Mouse (Mus musculus): Measurements from ENCODE around the gene Mical3.

Mical3 gene

DNA sequence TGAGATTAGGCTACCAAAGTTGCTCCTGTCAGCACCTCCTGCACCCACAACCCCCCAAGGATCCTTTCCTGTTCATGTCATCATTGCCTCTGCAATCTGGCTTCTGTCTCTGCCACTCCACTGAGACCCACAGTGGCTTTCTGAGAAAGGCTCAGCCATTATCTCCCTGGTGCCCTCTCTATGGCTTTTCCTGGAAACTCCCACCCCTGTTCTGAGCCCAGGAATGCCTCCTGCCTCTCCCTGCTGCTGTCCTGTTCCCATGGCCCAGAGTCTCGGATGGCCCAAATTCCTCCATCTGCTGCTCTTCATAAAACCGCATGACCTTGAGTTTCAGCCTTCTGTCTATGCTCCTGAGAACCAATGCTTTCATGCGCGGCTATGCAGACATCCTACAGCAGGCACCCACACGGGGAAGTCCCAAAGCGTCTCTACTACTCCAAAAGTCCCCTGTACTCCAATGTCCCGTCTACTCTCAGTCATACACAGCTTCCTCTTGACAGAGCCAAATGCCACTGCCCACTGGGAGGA, 77.2 kb downstream of the Mical3 start:
- DNase-seq (ENCODE audit: low spot score in 2 of 2) = no peak

DNA sequence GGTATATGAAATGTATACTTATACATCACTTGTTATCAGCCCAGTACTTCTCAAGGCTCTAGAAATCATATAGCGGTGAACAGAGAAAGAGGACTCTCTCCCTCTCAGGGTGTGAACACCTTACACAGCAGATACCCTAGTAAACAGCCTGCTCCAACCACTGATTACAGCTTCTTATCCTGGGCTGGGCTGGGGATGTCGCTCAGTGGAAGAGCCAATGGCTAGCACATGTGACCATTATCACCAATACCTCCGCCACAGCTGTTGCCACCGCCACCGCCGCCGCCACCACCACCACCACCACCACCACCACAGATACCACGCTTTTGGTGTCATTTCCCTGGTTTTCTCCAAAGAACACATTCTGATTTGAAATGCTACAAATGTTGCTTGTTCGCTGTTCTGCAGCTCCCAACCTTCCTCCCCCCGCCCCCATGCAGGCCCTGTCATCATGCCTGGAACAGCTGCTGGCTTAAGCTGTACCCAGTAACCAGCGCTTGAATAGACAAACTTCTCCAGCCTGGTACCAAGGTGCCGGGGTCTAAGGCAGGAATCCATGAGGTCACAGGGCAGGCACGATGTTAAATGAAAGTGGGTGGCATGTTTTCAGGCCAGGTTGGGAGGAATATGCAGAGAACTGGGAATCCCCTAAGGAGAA, 78.7 kb downstream of the Mical3 start:
- no peak for DNase-seq (ENCODE audit: low spot score in 2 of 2)

DNA sequence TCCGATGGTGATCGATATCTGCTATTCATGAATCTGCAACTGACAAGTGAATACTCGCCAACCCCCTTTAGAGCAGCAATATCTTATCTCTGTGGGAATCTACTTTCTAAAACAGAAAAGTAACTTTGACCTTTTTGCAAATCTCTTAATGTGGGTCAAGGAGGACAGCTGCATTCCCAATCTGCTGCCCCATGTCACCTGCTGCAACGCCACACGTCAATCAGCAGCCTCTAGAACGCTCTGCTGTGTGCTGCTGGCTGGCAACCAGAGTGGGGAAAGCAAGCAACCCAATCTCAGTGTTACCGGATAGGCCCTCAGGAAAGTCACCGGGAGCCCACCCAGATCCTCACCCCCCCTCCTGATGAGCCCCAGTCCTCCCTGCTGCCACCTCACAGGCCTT, 79.4 kb downstream of the Mical3 start:
- DNase-seq (ENCODE audit: low spot score in 2 of 2) = no peak

DNA sequence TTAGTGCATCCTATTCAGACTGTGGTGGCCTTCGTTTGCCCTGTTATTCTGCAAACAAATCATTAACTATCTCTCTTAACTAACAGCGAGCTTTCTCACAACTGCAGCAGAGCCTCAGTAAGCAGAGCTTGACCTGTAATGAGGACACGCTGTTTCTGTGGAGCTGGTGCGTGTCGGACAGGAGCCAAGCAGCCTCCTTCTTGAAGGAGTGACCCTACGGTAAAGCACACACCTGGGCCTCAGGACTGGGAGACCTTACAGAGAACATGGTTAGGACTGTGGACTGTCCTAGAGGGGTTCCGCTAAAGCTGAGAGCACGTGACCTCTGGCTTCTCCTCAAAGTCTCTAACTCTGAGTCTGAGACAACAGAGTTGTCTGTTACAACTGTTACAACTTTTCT, 82.1 kb downstream of the Mical3 start:
- no peak for DNase-seq (ENCODE audit: low spot score in 2 of 2)

DNA sequence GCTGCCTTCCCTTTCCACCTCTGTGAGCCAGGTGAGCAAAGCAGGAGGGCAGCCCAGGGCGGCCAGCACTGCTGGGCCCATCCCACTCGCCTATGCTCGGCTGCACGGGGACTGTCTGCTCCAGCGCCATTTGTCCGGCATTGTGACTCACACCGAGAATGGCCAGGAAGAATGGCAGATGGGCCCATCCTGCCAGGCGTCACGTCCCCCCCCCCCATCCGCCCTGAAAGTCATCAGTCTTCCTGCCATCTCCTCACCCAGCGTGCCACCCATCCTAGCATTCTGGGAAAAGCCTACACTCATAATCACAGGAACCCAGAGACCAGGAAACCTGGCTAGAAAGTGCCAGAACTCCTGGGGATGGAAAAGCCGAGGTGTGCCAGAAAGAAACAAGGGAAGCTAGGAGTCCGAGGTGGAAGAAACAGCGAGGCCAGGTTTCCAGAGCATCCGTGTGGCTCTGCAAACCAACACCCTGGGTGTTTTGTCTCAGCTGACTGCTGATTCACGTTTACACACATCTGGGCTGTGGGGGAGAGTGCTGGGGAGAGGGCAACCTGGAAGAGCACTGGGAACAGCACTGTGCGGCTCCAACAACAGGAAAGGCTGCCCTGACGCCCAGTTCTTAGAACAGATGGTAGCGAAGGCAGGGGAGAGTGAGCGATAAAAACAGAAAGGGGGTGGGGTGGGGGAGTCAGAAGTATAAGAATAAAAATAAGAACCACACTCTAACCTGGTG, 85.3 kb downstream of the Mical3 start:
- no peak for DNase-seq (ENCODE audit: low spot score in 2 of 2)

DNA sequence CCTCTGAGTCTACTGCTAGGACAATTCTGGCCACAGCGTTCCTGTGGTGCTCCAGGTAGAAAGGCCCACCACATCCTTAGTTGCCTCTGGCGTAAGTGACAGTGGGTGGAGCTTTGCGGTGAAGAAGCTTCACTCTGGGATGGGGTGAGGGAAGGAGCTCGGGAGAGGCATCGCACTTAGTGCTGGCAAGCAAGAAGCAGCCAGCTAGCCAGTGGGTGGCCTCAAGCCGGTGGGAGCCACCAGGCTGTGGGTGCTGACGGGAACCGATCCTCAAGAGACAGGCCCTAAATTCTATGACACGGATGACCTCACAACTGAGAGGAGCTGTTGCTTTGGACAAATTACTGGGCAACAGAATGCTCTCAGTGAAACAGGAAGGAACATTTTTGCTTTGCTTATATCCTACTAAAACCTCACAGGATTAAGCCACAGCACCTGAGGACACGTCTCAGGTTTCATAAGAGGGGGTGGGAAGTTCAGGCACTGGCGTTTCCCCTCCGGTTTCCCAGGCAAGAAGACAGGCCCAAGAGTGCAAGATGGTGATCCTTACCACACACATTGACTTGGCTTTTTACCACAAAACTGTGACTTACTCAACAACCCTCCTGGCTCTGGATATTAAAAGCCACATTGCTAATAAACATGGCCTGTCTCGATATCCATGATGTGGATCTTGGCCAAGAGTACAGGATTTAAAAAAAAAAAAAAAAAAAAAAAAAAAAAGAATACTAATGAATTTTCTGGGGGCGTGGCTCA, 87.2 kb downstream of the Mical3 start:
- no peak for DNase-seq (ENCODE audit: low spot score in 2 of 2)

DNA sequence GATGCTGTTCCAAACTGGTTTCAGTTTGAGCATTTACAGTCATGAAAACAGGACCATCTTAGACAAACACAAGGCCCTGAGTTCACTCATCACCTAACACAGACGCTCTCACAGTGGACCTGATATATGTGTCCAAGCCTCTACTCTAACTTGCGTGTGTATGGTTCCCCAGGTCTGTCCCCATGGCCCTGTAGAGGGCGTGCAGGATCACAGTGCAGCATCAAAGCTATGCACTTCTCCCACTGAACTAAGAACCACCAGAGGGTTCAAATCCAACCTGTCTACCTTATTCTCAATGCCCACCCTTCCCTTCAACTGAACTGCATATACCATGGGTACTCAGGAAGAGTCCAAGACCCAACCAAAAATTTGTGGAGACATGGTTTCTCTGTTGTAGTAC, 91.1 kb downstream of the Mical3 start:
- no peak for DNase-seq (ENCODE audit: low spot score in 2 of 2)

DNA sequence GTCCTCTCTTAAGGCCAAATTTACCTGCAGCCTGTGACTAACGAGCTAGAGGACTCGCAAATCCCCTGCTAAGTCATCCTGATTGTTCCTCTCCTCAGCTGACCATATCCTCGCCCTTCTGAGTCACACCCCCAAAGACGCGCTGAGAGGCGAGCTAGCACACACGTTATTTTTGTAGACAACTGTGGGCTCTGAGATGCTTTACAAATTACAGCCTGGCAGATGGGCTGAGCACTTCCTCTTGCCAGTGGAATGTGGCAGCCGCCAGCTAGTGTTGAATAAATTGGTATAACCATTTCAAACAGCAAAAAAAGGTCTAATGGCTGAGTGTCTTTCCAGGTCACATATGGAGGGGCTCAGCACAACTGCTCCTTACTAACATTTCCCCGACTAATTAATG, 91.5 kb downstream of the Mical3 start:
- no peak for DNase-seq (ENCODE audit: low spot score in 2 of 2)

DNA sequence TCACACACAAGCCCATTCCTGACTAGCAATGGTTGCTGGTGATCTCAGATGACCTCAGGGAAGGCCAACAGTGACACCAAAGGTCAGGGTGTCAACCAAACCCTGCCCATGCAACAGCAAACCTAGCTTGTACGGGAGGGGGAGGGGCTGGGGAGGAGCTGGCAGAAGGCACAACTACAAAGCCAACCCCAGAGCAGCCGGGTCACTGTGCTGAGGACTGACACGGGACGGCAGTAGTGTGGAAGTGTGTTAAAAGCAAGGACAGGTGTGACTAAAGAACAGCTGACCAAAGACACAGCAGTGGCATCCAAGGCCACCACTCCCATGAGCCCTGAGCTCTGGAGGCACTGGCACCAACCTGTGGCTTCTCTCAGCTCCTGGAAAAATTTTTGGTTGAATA, 93.7 kb downstream of the Mical3 start:
- no peak for DNase-seq (ENCODE audit: low spot score in 2 of 2)

DNA sequence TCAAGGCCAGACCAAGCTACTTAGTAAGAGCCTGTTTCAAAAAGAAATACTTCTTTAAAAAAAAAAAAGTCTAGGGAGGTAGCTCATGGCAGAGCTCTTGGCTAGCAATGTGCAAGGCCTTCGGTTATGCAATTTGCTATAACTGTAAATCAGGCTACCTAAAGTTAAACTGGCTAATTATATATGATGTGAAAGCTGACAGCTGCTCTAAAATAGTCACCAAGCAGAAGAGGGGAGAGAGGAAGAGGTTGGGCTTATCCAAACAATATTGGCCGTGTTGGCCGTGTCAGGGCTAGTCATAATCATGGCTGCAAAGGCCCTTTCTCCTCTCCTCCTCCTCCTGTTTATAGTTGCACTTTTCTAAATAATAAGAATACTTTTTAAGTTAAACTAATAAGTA, 94.9 kb downstream of the Mical3 start:
- DNase-seq (ENCODE audit: low spot score in 2 of 2) = no peak

DNA sequence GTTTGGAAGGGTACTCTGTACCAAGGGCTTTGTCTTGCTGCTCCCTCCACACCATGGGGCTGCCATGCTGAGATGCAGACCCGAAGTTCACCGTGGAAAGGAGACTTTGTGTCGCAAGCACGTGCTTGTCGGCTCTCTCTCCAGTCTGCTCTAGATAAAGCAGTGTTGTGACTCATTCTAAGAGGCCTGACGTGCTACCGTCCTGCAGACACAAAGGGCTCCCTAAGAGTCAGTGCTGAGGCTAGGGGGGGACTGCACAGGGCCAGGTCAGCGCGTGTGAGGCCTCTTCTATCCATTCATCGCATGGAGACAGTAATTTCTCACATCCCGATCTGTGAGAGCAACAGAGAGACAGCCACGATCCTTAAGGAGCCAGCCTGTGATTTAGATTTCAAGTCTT, 95.5 kb downstream of the Mical3 start:
- no peak for DNase-seq (ENCODE audit: low spot score in 2 of 2)

DNA sequence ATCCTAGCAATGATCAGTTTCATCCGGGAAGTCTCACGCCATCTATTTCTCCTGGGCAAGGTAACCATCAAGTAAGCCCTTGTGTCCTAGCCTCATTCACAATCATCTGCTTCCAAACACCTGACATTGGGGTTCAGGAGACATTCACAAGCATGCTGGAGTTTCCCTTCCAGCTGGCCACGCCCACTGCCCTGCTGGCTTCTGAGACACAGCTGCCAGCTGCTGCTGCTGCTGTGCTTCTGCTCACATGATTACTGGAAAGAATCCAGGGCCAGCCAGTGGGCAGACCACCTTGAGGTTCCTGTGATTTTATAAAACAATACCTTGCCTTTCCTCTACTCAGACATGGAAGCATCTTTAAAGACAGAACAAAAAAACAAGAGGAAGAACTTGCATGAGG, 97.5 kb downstream of the Mical3 start:
- DNase-seq (ENCODE audit: low spot score in 2 of 2) = no peak

DNA sequence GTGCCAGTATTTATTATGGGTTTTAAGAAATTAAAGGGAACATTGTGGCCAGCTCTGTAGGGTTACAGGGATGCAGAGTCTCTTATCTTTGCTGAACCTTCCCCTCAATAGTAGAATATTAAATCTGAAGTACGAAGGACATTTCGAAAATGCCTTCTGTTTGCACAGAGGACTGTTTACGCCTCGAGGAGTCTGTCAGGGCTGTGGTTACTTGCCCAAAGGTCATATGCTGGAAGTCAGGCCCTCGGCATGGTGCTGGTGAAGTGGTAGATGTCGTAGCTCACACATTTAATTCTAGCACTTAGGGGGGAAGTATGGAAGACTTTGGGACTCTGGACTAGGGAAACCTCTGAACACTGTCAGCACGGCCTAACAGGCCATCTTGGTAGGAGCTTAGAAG, 99.4 kb downstream of the Mical3 start:
- no peak for DNase-seq (ENCODE audit: low spot score in 2 of 2)

DNA sequence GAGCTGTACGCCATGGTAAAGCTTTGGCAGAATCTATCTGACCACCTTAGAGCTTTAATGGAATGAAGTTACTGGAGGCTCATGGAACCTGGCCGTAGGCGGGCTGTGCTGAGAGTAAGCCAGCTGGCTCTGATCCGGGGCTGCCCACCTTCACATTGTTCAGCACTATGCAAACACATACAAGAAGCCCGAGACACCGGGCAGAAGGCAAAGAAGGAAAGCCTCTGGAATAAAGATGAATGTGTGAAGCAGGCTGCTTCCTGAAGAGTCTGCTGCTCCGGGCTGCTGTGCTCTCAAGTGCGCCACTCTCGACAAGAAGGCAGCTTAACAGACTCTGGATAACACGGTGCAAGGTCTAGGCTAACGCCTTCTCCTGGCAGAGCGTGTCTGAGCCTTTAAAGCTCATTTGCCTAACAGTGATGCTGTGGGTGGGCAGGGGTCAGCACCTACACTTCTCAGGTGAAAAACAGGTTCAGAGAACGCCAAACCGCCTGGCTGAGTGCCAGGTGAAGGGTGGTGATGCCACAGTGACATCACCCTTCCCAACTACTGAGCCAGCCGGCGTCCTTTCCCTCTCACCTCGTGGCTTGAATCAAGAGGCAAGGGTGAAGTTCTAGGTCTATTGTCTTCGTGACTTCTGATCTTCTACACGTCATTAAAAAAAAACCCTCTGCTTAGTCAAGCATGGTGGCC, 100.8 kb downstream of the Mical3 start:
- DNase-seq (ENCODE audit: low spot score in 2 of 2) = no peak

DNA sequence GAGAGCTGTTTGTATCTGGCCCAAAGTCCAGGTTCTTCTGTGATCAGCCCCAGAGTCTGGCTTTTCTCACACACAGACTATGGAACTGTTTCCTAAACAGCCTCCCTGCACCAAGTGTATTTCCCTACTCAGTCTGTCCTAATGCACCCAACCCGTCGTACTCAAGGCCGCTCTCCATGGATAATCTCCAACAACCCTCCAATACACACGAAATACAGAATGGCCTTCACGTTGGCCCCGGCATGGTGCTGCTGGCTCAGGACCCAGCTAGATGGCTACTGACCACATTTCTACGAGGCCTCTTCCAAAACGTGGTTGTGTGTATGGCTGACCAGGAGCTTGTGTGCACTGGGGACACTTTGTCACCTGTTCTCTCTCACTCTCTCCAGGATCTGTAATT, 102.3 kb downstream of the Mical3 start:
- no peak for DNase-seq (ENCODE audit: low spot score in 2 of 2)

DNA sequence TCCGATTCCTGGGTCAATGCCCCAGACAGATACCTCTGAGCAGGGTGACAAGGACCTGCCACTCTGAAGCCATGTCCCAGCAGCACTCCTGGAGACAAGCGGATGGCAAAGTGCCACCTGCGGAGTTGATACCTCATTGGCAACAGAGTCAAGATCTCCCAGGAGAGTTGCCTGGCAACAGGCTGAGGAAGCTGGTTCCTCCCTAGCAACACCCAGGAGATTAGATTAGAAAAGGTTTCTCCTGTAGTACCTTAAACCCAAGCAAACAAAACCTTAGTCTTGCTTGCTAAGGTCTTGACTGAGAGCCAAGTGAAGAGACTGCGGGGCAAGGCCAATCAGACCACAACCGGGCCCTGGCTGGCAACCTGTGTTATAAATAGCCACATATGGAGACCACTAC, 103.5 kb downstream of the Mical3 start:
- DNase-seq (ENCODE audit: low spot score in 2 of 2) = no peak

DNA sequence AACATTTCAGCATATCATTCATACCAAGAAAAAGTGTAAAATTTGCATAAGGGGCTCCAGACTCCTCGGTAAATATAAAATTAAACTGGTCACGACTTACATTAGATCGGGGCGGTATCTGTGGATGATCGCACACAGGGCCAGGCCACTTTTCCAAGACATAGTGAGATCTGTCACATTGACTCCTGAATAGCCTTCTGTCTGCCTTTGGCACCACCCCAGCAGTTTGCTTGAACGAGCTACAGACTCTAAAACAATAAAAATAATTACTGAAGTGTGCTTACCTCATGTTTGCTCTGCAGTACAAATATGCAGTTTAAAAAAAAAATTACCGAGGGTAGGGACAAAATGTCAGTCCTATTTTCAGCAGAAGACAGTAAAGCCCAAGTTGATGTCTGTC, 103.9 kb downstream of the Mical3 start:
- DNase-seq (ENCODE audit: low spot score in 2 of 2) = no peak

DNA sequence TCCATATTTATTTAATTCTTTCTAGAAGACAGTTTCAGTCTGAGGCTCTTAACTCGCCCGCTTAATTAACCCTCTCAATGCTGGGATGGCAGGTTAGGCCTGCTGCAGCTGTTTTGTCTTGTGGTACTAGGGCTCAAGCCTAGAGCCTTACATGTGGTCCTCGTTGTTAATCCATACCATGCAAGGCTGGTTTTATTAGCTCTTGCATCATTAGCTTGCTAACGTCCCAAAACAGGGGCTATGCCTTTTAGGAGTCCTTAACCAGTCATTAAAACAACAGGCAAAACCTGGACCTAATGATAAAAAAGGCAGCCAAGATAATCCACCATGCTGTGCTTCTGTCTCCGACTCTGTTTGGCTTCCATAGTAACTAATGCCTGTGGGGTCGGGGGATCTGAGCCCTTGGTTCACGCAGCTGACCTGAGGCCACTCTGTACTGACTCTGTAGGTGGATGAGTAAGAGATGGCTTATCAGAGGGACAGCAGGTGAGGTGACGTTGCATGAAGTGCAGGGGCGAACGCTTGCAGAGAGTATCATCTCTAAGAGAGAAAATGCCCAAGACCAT, 104.7 kb downstream of the Mical3 start:
- no peak for DNase-seq (ENCODE audit: low spot score in 2 of 2)

DNA sequence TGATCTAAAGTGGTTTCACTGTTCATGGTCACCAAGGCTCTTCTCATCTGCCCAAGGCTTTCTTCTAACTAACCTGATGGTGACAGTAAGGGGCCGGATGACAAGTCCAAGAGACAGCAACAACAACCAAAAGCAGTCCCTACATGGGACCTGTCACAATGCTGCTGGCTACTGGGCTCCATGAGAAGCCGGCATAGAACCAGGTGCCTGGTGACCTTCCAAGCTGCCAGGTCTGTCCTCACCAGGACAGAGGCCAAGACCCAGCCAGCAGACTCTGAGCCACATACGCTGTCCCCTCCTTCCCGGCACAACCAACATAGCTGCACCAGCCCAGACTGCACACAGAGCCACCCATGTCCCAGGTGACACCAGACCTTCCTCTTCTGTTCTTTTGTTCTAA, 112.7 kb downstream of the Mical3 start:
- no peak for DNase-seq (ENCODE audit: low spot score in 2 of 2)

DNA sequence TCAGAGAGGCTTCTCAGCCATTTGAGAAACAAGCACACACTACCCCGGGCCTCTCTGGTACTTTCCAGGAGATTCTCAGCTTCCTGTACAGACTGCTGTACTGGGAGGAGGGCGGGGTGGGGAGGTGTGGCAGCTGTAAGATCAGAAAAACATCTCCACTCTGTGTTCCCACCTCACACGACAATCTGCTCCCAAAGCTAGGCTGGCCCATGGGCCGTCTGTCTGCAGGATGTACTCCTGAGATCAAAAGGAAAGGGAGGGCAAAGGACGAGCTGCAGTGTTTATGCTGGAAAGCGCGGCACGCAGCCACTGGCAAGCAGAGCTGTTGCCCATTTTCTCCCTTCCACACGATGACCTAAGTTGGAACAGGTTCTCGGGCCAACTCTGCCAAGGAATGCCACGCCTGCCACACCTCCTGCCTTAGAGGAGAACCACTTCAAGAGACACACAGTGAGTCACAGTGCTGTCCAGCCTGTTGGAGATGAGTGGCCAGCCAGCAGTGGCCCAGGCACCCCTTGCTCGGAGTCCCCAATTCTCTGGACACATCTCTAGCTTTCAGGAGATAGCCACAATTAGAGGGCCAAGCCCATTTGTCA, 113.3 kb downstream of the Mical3 start:
- no peak for DNase-seq (ENCODE audit: low spot score in 2 of 2)

DNA sequence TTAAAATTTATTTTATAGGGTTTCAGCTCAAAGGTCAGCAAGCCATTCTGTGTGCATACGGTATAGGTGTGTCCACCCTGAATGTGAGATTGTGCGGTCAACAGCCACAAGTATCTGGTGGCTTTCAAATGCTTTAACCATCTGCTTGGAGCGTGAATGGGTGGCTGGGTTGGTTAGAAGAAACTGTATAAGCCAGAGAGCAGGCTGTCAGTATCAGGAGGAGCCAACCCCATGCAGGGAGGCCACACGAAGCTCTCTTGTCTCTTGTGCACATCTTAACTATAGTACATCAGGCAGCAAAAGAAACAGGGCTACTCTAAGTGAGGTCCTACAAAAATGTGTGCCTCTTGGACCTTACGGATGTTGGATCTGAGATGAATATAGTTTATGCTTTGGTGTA, 114.7 kb downstream of the Mical3 start:
- DNase-seq (ENCODE audit: low spot score in 2 of 2) = no peak

Measured in spleen, postnatal 10 days (tissue).